Mouse (Mus musculus) kidney, adult 2 months (tissue): ENCODE data around the gene Prr13.

Experiments used
- CTCF ChIP-seq: fragments of 200-500 bp; conservative IDR thresholded peaks from 2 replicates; pipeline ENCODE4 v1.5.1; 2011; ENCODE audit warnings: low read depth, mild to moderate bottlenecking, control low read depth, low read length, moderate library complexity, mixed read lengths; ENCODE audit not compliant: insufficient read depth, insufficient read length
- POLR2A ChIP-seq: fragments of 200-500 bp; IDR thresholded peaks from one replicate; pipeline ENCODE4 v1.6.1; 2011; ENCODE audit warnings: low read depth, low read length, control low read depth

- TF ChIP-seq POLR2A (no peak), CTCF (no peak)
These were observed 40.5 kb downstream of the Prr13 start for GRCm38 (mm10) chr15:102499370-102499769.
